Mouse (Mus musculus): ENCODE measurements around the gene Reps2. TPM values are rescaled to one million over a fixed set of nuclear protein-coding genes. Genes with fewer than 3 reads are reported as not detected.

Gene Reps2
- total and polyA plus RNA-seq, 3 experiments = 2.2 to 2.8 TPM; not detected in 1

DNA sequence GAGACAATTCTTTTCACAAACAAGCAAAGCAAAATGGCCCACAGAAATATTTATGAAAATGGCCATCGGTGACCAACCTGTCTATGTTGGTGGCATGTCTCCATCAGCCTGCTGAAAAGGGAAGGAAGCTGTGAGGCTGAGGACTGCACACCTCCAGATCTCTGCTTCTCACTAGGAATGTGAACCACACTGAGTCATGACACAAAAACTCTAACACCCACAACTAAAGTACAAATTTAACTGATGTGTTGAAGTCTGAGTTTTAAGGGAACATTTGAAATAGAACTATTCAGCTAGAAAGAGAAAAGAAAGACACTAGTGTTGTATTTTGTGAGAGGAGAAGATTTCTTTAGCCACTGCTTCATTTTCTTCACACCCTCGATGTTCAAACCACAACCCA lies 230.3 kb downstream of the Reps2 start:
- no peaks in the 10 kb centered on the region for H3K79me2 ChIP-seq (ENCODE audit: control insufficient read depth, insufficient read depth, low read length, poor library complexity)
- no peaks in the 10 kb centered on the region for H3K27me3 ChIP-seq (ENCODE audit: control insufficient read depth in 1 of 2, insufficient read depth in 2 of 2, low read length in 2 of 2)
- no peak overlapping the region for H3K9ac ChIP-seq (ENCODE audit: control insufficient read depth, low read depth, low read length, poor library complexity, severe bottlenecking)
- H3K36me3 ChIP-seq (ENCODE audit: control insufficient read depth in 1 of 2, insufficient read depth in 2 of 2, low read length in 2 of 2) = no peaks in the 10 kb centered on the region
- H3K4me1 ChIP-seq (ENCODE audit: control insufficient read depth in 1 of 2, insufficient read depth in 2 of 2, low read length in 2 of 2) = no peaks in the 10 kb centered on the region
- no peak for DNase-seq (ENCODE audit: low read depth, low spot score)
- H3K27ac ChIP-seq (ENCODE audit: control insufficient read depth, low read depth, low read length) = no peak overlapping the region
- TF ChIP-seq ETS1 (IDR thresholded peaks at IDR 0.05; ENCODE audit: low read depth, low read length) (no peak), GABPA (IDR thresholded peaks at IDR 0.05; ENCODE audit: low read depth, low read length) (no peak), MAX (IDR thresholded peaks at IDR 0.05; ENCODE audit: low read length) (no peak)
- no peaks in the 10 kb centered on the region for H3K9me3 ChIP-seq (replicated peaks; ENCODE audit: insufficient read depth, low read length)
- H3K4me3 ChIP-seq (ENCODE audit: control insufficient read depth in 1 of 2, insufficient read depth in 1 of 2, low read depth in 2 of 2, low read length in 2 of 2) = no peak overlapping the region

DNA sequence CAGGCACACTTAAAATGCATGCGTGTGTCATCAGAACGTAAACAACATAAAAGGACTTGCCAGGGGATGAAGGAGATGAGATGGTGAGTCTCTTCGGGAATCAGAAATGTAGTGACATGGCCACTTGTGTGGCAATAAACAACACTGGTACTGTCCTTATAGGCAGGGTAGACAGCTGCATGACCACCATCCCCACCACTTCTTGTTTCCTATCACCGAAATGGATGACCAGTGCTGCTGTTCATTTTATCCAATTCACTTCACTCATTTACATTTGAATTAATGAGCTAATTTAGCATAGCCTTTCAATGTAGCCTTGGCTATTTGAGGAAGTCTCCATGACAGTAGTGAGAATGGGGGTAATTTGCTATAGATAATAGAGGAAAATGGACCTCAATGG lies 236.2 kb downstream of the Reps2 start:
- Histone ChIP-seq H3K9ac (ENCODE audit: control insufficient read depth, low read depth, low read length, poor library complexity, severe bottlenecking) (no peak overlapping the region), H3K79me2 (ENCODE audit: control insufficient read depth, insufficient read depth, low read length, poor library complexity) (no peaks in the 10 kb centered on the region), H3K27ac (ENCODE audit: control insufficient read depth, low read depth, low read length) (no peak overlapping the region), H3K4me1 (ENCODE audit: control insufficient read depth in 1 of 2, insufficient read depth in 2 of 2, low read length in 2 of 2) (no peaks in the 10 kb centered on the region), H3K27me3 (ENCODE audit: control insufficient read depth in 1 of 2, insufficient read depth in 2 of 2, low read length in 2 of 2) (no peaks in the 10 kb centered on the region), H3K9me3 (replicated peaks; ENCODE audit: insufficient read depth, low read length) (no peaks in the 10 kb centered on the region), H3K36me3 (ENCODE audit: control insufficient read depth in 1 of 2, insufficient read depth in 2 of 2, low read length in 2 of 2) (no peaks in the 10 kb centered on the region), H3K4me3 (ENCODE audit: control insufficient read depth in 1 of 2, insufficient read depth in 1 of 2, low read depth in 2 of 2, low read length in 2 of 2) (no peak overlapping the region)
- TF ChIP-seq ZMIZ1 (IDR thresholded peaks at IDR 0.05; ENCODE audit: low read depth, low read length) (no peak), CTCF (IDR thresholded peaks at IDR 0.05 in 2 of 3, conservative IDR thresholded peaks at IDR 0.05 in 1 of 3; ENCODE audit: control insufficient read depth in 1 of 3, insufficient read depth in 1 of 3, low read depth in 2 of 3, low read length in 3 of 3, poor library complexity in 1 of 3, severe bottlenecking in 1 of 3) (no peak), NELFE (IDR thresholded peaks at IDR 0.05; ENCODE audit: low read depth, low read length) (no peak), POLR2A (IDR thresholded peaks at IDR 0.05; ENCODE audit: control insufficient read depth in 1 of 2, insufficient read depth in 1 of 2, low read depth in 1 of 2, low read length in 2 of 2, poor library complexity in 1 of 2) (no peak)
- DNase-seq (ENCODE audit: low read depth, low spot score) = no peak

- Histone ChIP-seq H3K27ac (ENCODE audit: control insufficient read depth, low read depth, low read length) (no peak overlapping the region), H3K9ac (ENCODE audit: control insufficient read depth, low read depth, low read length, poor library complexity, severe bottlenecking) (no peak overlapping the region), H3K79me2 (ENCODE audit: control insufficient read depth, insufficient read depth, low read length, poor library complexity) (no peaks in the 10 kb centered on the region), H3K4me3 (ENCODE audit: control insufficient read depth in 1 of 2, insufficient read depth in 1 of 2, low read depth in 2 of 2, low read length in 2 of 2) (no peak overlapping the region), H3K27me3 (ENCODE audit: control insufficient read depth in 1 of 2, insufficient read depth in 2 of 2, low read length in 2 of 2) (no peaks in the 10 kb centered on the region), H3K36me3 (ENCODE audit: control insufficient read depth in 1 of 2, insufficient read depth in 2 of 2, low read length in 2 of 2) (no peaks in the 10 kb centered on the region), H3K9me3 (replicated peaks; ENCODE audit: insufficient read depth, low read length) (no peaks in the 10 kb centered on the region), H3K4me1 (ENCODE audit: control insufficient read depth in 1 of 2, insufficient read depth in 2 of 2, low read length in 2 of 2) (no peaks in the 10 kb centered on the region)
- TF ChIP-seq EP300 (IDR thresholded peaks at IDR 0.05; ENCODE audit: low read depth in 1 of 2, low read length in 2 of 2) (no peak), POLR2A (IDR thresholded peaks at IDR 0.05; ENCODE audit: control insufficient read depth in 1 of 2, insufficient read depth in 1 of 2, low read depth in 1 of 2, low read length in 2 of 2, poor library complexity in 1 of 2) (no peak), USF1 (IDR thresholded peaks at IDR 0.05; ENCODE audit: low read depth, low read length) (no peak), BHLHE40 (IDR thresholded peaks at IDR 0.05; ENCODE audit: borderline replicate concordance, low read depth, low read length) (no peak), ZNF384 (IDR thresholded peaks at IDR 0.05; ENCODE audit: low read depth, low read length) (no peak), MAX (IDR thresholded peaks at IDR 0.05; ENCODE audit: low read length) (no peak), JUND (IDR thresholded peaks at IDR 0.05; ENCODE audit: low read depth, low read length) (no peak), ETS1 (IDR thresholded peaks at IDR 0.05; ENCODE audit: low read depth, low read length) (no peak), MEF2A (IDR thresholded peaks at IDR 0.05; ENCODE audit: extremely low read depth, insufficient replicate concordance, low read depth, low read length, poor library complexity, severe bottlenecking) (no peak), CHD2 (IDR thresholded peaks at IDR 0.05; ENCODE audit: low read length) (no peak), HCFC1 (IDR thresholded peaks at IDR 0.05; ENCODE audit: low read depth, low read length) (no peak), TAL1 (IDR thresholded peaks at IDR 0.05; ENCODE audit: low read length) (no peak), ZC3H11A (IDR thresholded peaks at IDR 0.05; ENCODE audit: low read depth, low read length) (no peak)
- DNase-seq (ENCODE audit: low read depth, low spot score) = no peak
Observed at GRCm38 (mm10) chrX:162402487-162402886, 241.0 kb downstream of the Reps2 start.
